Mouse (Mus musculus): ENCODE measurements around the gene Pou3f4. TPM values are rescaled to one million over a fixed set of nuclear protein-coding genes. Genes with fewer than 3 reads are reported as not detected.
"Not testable (repeated sequence)": the region's sequence is repeated elsewhere in the genome, so short reads cannot be mapped to it uniquely, and the experiment has no call there.

Pou3f4 gene
- 5.8 and 8.4 TPM in 2 replicates for polyA plus RNA-seq (2014; fragmentation: Nextera tagmentation; extraction: Ambion mirVana)

- H3K36me3 ChIP-seq (ENCODE audit: control insufficient read depth, insufficient read depth, low read length) = no peaks in the 10 kb centered on the region
- peak within 1 kb of the TSS; percentile 39 for H3K4me3 ChIP-seq (ENCODE audit: low read depth, low read length)
- ATAC-seq (ENCODE audit: low read depth) = peak; percentile 92
- no peaks in the 10 kb centered on the region for H3K4me1 ChIP-seq (ENCODE audit: control insufficient read depth, insufficient read depth, low read length)
- H3K9ac ChIP-seq (replicated peaks; ENCODE audit: low read depth, low read length) = peak within 1 kb of the TSS; percentile 56
- H3K27ac ChIP-seq (ENCODE audit: low read depth, low read length) = peak within 1 kb of the TSS; percentile 65
- no peaks in the 10 kb centered on the region for H3K9me3 ChIP-seq (ENCODE audit: control insufficient read depth, low read length)
- peak within 1 kb of the TSS; percentile 50 for H3K4me2 ChIP-seq (ENCODE audit: low read depth, low read length)
- 18% methylated on average over 20 of the region's 20 CpGs for WGBS
- H3K27me3 ChIP-seq (ENCODE audit: control insufficient read depth, insufficient read depth, low read length) = no peaks in the 10 kb centered on the region
These were observed at the start of gene Pou3f4 for GRCm38 (mm10) chrX:110814151-110814571. Pou3f4 (plus strand) TSS chrX:110814280.

DNA sequence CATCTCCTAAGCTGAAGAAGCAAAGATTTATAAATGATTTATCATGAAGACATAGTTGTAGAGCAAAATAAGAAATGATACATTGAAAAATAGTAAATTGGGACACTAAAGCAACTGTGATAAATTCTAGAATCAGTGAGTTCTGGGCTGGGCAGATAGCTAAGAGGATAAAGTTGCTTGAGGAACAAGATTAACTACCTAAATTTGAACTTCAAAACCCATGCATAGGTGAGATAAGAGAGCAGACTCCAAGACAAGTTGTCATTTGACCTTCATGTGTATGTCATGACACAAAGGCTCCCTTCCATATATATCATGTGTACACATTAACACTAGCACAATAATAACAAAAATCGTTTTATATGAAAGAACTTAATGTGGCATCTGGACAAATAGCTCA lies 48.1 kb upstream of the Pou3f4 start:
- H3K36me3 ChIP-seq (ENCODE audit: control insufficient read depth, insufficient read depth, low read length) = no peaks in the 10 kb centered on the region
- no peak overlapping the region for H3K27ac ChIP-seq (ENCODE audit: low read depth, low read length)
- no peak overlapping the region for H3K4me3 ChIP-seq (ENCODE audit: low read depth, low read length)
- ATAC-seq (ENCODE audit: low read depth) = no peak
- H3K27me3 ChIP-seq (ENCODE audit: control insufficient read depth, insufficient read depth, low read length) = no peaks in the 10 kb centered on the region
- WGBS = 68% methylated on average over 1 of the region's 1 CpGs
- H3K9ac ChIP-seq (replicated peaks; ENCODE audit: low read depth, low read length) = no peak overlapping the region
- H3K9me3 ChIP-seq (ENCODE audit: control insufficient read depth, low read length) = no peaks in the 10 kb centered on the region
- no peak overlapping the region for H3K4me2 ChIP-seq (ENCODE audit: low read depth, low read length)
- no peaks in the 10 kb centered on the region for H3K4me1 ChIP-seq (ENCODE audit: control insufficient read depth, insufficient read depth, low read length)

- not testable (repeated sequence) for H3K4me1 ChIP-seq (ENCODE audit: control insufficient read depth, insufficient read depth, low read length); H3K9me3 ChIP-seq (ENCODE audit: control insufficient read depth, low read length); H3K36me3 ChIP-seq (ENCODE audit: control insufficient read depth, insufficient read depth, low read length); H3K27me3 ChIP-seq (ENCODE audit: control insufficient read depth, insufficient read depth, low read length); ATAC-seq (ENCODE audit: low read depth); H3K4me3 ChIP-seq (ENCODE audit: low read depth, low read length); H3K9ac ChIP-seq (replicated peaks; ENCODE audit: low read depth, low read length); H3K4me2 ChIP-seq (ENCODE audit: low read depth, low read length); H3K27ac ChIP-seq (ENCODE audit: low read depth, low read length)
These were observed 39.3 kb upstream of the Pou3f4 start for GRCm38 (mm10) chrX:110774807-110775206.

GRCm38 (mm10) chrX:110802502-110802901 lies 11.6 kb upstream of the Pou3f4 start:
- Histone ChIP-seq H3K9me3 (ENCODE audit: control insufficient read depth, low read length) (no peaks in the 10 kb centered on the region), H3K4me2 (ENCODE audit: low read depth, low read length) (no peak overlapping the region), H3K4me3 (ENCODE audit: low read depth, low read length) (no peak overlapping the region), H3K4me1 (ENCODE audit: control insufficient read depth, insufficient read depth, low read length) (no peaks in the 10 kb centered on the region), H3K27ac (ENCODE audit: low read depth, low read length) (no peak overlapping the region), H3K27me3 (ENCODE audit: control insufficient read depth, insufficient read depth, low read length) (no peaks in the 10 kb centered on the region), H3K9ac (replicated peaks; ENCODE audit: low read depth, low read length) (no peak overlapping the region), H3K36me3 (ENCODE audit: control insufficient read depth, insufficient read depth, low read length) (no peaks in the 10 kb centered on the region)
- WGBS = 13% methylated on average over 2 of the region's 2 CpGs
- no peak for ATAC-seq (ENCODE audit: low read depth)

DNA sequence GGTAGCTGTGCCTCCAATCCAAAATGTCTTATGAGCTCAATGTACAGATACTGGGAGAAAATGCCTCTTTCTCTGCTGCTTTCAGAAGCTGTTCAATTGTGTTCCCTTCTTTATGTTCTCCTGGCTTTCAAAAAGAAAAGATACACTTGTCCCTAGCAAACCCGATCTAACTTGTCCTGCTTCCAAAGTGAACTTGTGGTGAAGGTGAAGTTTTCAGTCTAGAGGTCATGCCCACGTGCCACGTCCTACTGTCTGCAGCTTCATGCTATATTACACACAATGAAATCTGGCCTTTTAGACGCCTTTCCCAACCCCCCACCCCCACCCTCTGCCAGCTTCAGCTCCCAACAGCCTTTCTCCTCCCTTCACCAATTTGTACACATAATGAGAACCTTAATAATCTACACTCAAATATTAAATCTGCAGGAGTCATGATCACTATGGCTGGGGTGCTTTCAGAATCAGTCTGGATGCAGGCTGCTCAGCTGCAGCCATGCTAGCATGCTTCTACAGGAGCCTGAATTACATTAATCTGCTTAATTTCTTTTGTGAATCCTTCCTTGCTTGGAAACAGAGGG lies 4.0 kb upstream of the Pou3f4 start:
- no peaks in the 10 kb centered on the region for H3K36me3 ChIP-seq (ENCODE audit: control insufficient read depth, insufficient read depth, low read length)
- no peaks in the 10 kb centered on the region for H3K4me1 ChIP-seq (ENCODE audit: control insufficient read depth, insufficient read depth, low read length)
- no peaks in the 10 kb centered on the region for H3K9me3 ChIP-seq (ENCODE audit: control insufficient read depth, low read length)
- WGBS = 25% methylated on average over 4 of the region's 4 CpGs
- H3K4me3 ChIP-seq (ENCODE audit: low read depth, low read length) = no peak overlapping the region
- no peaks in the 10 kb centered on the region for H3K27me3 ChIP-seq (ENCODE audit: control insufficient read depth, insufficient read depth, low read length)
- H3K9ac ChIP-seq (replicated peaks; ENCODE audit: low read depth, low read length) = no peak overlapping the region
- peak overlapping the region; percentile 30; the same call in 1 of the 2 replicates for H3K4me2 ChIP-seq (ENCODE audit: low read depth, low read length)
- peak overlapping the region; percentile 64 for H3K27ac ChIP-seq (ENCODE audit: low read depth, low read length)
- ATAC-seq (ENCODE audit: low read depth) = no peak

DNA sequence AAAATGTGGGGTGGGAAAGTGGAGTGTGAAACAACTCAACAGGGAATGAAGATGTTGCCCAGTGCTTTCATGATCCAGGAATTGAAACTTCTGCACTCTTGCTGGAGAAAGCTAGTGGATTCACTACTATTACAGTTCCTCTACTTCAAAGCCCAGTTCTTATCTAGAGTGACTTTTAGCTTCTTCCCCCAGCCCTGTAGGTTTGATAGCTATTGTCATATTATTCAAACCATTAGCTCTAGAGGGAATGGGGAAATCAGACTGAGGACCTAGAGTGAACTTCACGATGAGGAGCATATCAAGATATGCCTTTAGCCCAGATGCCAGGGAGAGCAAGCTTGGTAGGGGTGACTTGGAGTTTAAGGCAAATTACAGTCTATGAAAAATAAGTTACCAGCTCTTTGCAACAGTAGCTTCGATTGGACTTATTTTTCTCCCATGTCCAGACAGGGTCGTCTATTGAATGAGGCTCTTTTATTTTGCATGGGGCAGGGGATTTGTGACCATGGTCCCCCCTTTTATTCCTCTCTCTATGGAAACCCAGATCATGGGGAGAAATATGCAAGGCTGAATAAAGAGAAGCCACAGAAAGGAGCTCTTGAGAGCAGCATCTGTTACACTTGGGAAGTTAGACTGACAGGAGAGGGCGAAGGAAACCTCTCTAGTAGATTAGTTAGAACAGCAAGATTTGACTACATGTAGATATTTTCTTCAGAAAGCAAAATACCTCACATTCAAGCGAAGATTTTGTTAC lies 3.1 kb upstream of the Pou3f4 start:
- 35% methylated on average over 5 of the region's 5 CpGs for WGBS
- no peak for ATAC-seq (ENCODE audit: low read depth)
- Histone ChIP-seq H3K4me3 (ENCODE audit: low read depth, low read length) (no peak overlapping the region; the same call in 1 of the 2 replicates), H3K9me3 (ENCODE audit: control insufficient read depth, low read length) (no peaks in the 10 kb centered on the region), H3K27ac (ENCODE audit: low read depth, low read length) (peak overlapping the region; percentile 64; the same call in 1 of the 2 replicates), H3K4me1 (ENCODE audit: control insufficient read depth, insufficient read depth, low read length) (no peaks in the 10 kb centered on the region), H3K36me3 (ENCODE audit: control insufficient read depth, insufficient read depth, low read length) (no peaks in the 10 kb centered on the region), H3K9ac (replicated peaks; ENCODE audit: low read depth, low read length) (no peak overlapping the region), H3K4me2 (ENCODE audit: low read depth, low read length) (peak overlapping the region; percentile 30; the same call in 1 of the 2 replicates), H3K27me3 (ENCODE audit: control insufficient read depth, insufficient read depth, low read length) (no peaks in the 10 kb centered on the region)

- no peaks in the 10 kb centered on the region for H3K4me1 ChIP-seq (ENCODE audit: control insufficient read depth, insufficient read depth, low read length)
- no peaks in the 10 kb centered on the region for H3K9me3 ChIP-seq (ENCODE audit: control insufficient read depth, low read length)
- no peak overlapping the region; the same call in 1 of the 2 replicates for H3K27ac ChIP-seq (ENCODE audit: low read depth, low read length)
- 0 out of 2 replicates have a peak overlapping the region, but pooled peaks have one; percentile 3 for H3K9ac ChIP-seq (replicated peaks; ENCODE audit: low read depth, low read length)
- ATAC-seq (ENCODE audit: low read depth) = no peak
- peak overlapping the region; percentile 38 for H3K4me2 ChIP-seq (ENCODE audit: low read depth, low read length)
- H3K36me3 ChIP-seq (ENCODE audit: control insufficient read depth, insufficient read depth, low read length) = no peaks in the 10 kb centered on the region
- H3K4me3 ChIP-seq (ENCODE audit: low read depth, low read length) = peak overlapping the region; percentile 19
- 12% methylated on average over 5 of the region's 5 CpGs for WGBS
- H3K27me3 ChIP-seq (ENCODE audit: control insufficient read depth, insufficient read depth, low read length) = no peaks in the 10 kb centered on the region
These were observed 2.0 kb upstream of the Pou3f4 start for GRCm38 (mm10) chrX:110812071-110812470.

DNA sequence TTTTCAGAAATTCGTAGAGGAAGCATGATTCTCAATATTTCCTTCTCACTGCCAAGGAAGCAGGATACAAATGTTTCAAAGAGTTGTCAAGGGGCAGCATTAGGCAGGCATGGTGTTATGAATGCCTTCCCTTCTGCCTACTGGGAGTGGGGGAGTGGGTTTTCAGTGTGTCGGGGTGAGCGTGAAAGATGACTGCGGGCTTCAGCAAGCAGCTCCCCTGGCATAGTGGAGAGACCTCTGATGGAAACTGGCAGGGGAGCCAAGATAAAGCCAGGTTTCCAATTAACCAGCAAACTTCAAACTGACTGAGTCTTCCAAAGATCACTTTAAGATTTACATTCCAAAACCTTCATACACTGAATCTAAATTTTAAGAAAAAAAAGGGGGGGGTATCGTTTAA lies 679 bp upstream of the Pou3f4 start:
- WGBS = 21% methylated on average over 5 of the region's 5 CpGs
- H3K4me1 ChIP-seq (ENCODE audit: control insufficient read depth, insufficient read depth, low read length) = no peaks in the 10 kb centered on the region
- H3K27ac ChIP-seq (ENCODE audit: low read depth, low read length) = peak overlapping the region; percentile 62; the same call in 1 of the 2 replicates
- no peak for ATAC-seq (ENCODE audit: low read depth)
- H3K4me3 ChIP-seq (ENCODE audit: low read depth, low read length) = peak overlapping the region; percentile 39
- H3K36me3 ChIP-seq (ENCODE audit: control insufficient read depth, insufficient read depth, low read length) = no peaks in the 10 kb centered on the region
- H3K27me3 ChIP-seq (ENCODE audit: control insufficient read depth, insufficient read depth, low read length) = no peaks in the 10 kb centered on the region
- H3K9ac ChIP-seq (replicated peaks; ENCODE audit: low read depth, low read length) = no peak overlapping the region
- H3K9me3 ChIP-seq (ENCODE audit: control insufficient read depth, low read length) = no peaks in the 10 kb centered on the region
- H3K4me2 ChIP-seq (ENCODE audit: low read depth, low read length) = peak overlapping the region; percentile 41

Measured in neural tube, embryonic 14.5 days (tissue).